Mouse (Mus musculus) 416B (cell line): ENCODE data around the gene Agbl3.

Source experiments
- DNase-seq: peaks from one replicate; pipeline ENCODE4 v3.0.0; 2011; ENCODE audit warnings: low read depth

The Agbl3 gene

DNA sequence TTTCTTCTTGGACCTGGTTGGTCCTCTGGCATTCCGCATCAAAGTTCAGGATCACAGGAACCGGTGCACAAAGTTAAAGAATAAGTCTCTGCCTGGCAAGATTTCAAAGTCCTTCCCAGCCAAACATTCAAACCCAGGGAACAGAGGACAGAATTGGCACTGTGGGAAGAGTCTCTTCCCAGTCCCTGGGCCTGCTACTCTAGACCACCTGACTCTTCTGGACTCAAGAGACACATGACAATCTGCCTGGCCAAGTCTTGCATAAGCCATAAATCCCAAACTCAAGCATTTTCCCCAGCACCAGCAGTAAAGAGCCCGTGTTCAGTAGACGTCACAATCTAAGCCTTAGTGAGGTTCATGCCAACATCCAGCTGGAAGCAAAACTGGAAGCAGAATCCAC, 126.4 kb downstream of the Agbl3 start:
- no peak for DNase-seq

DNA sequence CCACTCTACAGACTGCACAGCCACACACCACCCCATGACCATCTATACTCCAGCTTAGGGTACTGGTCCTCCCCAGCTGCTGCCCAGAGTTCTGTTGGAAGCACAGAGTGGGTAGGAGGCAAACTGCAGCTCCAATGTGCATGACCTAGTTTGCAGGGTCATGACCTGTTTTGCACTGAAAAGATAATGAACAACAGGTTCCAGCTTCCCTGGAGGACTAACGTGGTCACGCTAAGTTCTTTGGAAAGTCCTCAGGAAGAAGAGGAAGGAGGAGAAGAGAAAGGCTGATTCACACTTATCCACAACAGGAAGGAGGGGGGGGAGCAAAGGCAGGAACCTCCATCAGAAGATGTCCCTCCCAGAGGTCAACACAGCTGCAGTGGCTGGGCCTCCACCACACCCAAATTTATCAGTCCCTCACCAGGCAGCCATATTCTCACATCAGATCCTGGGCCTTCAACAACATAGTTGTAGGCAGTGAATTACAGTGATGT, 126.9 kb downstream of the Agbl3 start:
- peak; percentile 24 for DNase-seq

DNA sequence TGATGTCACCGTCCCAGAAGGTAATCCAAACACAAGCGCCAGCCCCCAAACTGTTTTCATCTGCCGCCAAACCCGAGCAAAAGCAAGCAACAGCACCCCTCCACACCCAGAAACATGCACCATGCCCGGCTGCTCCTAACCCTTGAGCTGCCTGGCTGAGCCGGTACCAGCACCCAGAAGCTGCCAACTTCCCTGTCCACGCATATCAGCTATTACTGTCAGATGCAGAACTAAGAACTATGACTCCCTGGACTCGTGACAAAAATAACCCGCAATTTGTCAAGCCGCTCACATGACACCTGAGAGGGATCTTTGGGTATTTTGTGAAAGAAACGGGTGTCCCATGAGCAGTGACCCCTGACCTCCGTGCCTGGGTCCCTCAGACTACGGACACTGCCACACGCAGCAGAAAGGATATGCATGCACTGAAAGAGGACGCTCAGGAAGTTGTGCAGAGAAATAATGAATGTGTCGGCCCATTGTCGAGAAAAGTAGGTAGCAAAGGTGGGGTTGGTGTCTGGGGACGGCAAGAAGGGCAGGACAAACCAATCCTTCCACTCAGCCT, 127.5 kb downstream of the Agbl3 start:
- no peak for DNase-seq
